In genomic region chr10:59115691-59116090, GRCm38 (mm10) we compare ENCODE assay signal across 13 mouse cellular contexts.
"Had no signal": no experiment of that assay in that cellular context is flagged by ENCODE, and none has a peak within 500 bp of the region (broad histone marks: within the 10 kb centered on the region; RNA-seq: fewer than 3 reads in every experiment).

No protein-coding gene starts in this region.

- H3K9me3 ChIP-seq: intestine, embryonic 15.5 days; limb, embryonic 12.5 days; midbrain, embryonic 10.5 days; neural tube, embryonic 15.5 days; stomach, embryonic 15.5 days had no signal

- H3K4me2 ChIP-seq: intestine, embryonic 15.5 days; limb, embryonic 12.5 days; neural tube, embryonic 15.5 days; stomach, embryonic 15.5 days had no signal

- ATAC-seq: intestine, embryonic 15.5 days had no signal

- DNase-seq: kidney, adult 18-20 months; kidney, postnatal 4 days; liver; lung, adult 2 months; midbrain, embryonic 14.5 days; thymus, adult 2 months; thymus, postnatal 25 days had no signal

- H3K27me3 ChIP-seq: intestine, embryonic 15.5 days; limb, embryonic 12.5 days; neural tube, embryonic 15.5 days; stomach, embryonic 15.5 days had no signal

- H3K4me1 ChIP-seq: intestine, embryonic 15.5 days; limb, embryonic 12.5 days; midbrain, embryonic 10.5 days; neural tube, embryonic 15.5 days; stomach, embryonic 15.5 days had no signal

- H3K36me3 ChIP-seq: intestine, embryonic 15.5 days; limb, embryonic 12.5 days; midbrain, embryonic 10.5 days; stomach, embryonic 15.5 days had no signal

- H3K9ac ChIP-seq: intestine, embryonic 15.5 days; limb, embryonic 12.5 days; liver, embryonic 14.5 days; neural tube, embryonic 15.5 days; stomach, embryonic 15.5 days had no signal

- H3K4me3 ChIP-seq: intestine, embryonic 15.5 days; limb, embryonic 12.5 days; midbrain, embryonic 10.5 days; neural tube, embryonic 15.5 days; stomach, embryonic 15.5 days had no signal

- H3K27ac ChIP-seq: intestine, embryonic 15.5 days; limb, embryonic 12.5 days; liver, embryonic 14.5 days; midbrain, embryonic 10.5 days; neural tube, embryonic 15.5 days; stomach, embryonic 15.5 days had no signal
